In the genomic region with DNA sequence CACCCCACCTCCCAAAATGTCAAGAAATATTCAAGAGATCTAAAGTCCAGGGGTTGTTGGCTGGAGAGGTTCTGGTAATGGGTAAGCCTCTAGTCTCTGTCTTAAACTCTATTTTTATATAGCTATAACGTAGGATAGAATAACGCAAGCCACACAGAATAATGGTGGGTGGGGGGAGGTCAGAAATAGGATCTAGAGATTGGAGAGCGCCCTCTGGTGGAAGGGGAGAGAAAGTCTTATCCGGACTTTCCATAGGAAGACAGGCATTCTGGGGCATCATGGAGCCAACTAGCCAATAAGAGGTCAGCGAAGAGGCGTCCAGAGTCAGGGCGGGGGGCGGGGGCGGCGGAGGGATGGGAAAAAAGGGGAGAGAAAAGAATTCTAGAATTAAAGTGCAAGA, we compare ENCODE assay signal across 10 mouse cellular contexts.
DNase-seq lines count a peak whose midpoint lies in the region; ATAC-seq and TF ChIP-seq lines count a peak whose summit lies in the region.
"Had no signal": no experiment of that assay in that cellular context is flagged by ENCODE, and none has a peak within 500 bp of the region (broad histone marks: within the 10 kb centered on the region; RNA-seq: fewer than 3 reads in every experiment).

No protein-coding gene starts in this region.

- TF ChIP-seq CTCF in cortical plate, adult 2 months (IDR thresholded peaks at IDR 0.05; ENCODE audit: extremely low read depth, insufficient read depth, low read length) = peak; percentile 21; the same call in 1 of the 2 replicates

- H3K4me1 ChIP-seq in cortical plate, adult 2 months (ENCODE audit: control insufficient read depth, insufficient read depth, low read length) = peaks cover 5% of the 10 kb centered on the region
- H3K4me1 ChIP-seq: liver, embryonic 13.5 days had no signal

- DNase-seq in heart, postnatal 4 days = peak; percentile 11
- no peak for DNase-seq in heart, postnatal 25 days (ENCODE audit: low spot score)
- DNase-seq in thymus, postnatal 0 days (ENCODE audit: low spot score) = peak; percentile 35
- no peak for DNase-seq in thymus, postnatal 36 days
- no peak for DNase-seq in right cerebral cortex, adult 18-20 months
- DNase-seq in MN1 (ENCODE audit: low spot score) = no peak
- DNase-seq: liver, embryonic 13.5 days had no signal

- no peak for ATAC-seq in frontal cortex, adult (ENCODE audit: low TSS enrichment)

- H3K4me3 ChIP-seq in cortical plate, adult 2 months (ENCODE audit: insufficient read depth, low read length) = no peak overlapping the region
- H3K4me3 ChIP-seq: liver, embryonic 13.5 days; myocyte had no signal

- intact Hi-C loops in heart, postnatal 25 days (cut with DNase I) = loop anchor here (1.0 to 5.0 kb wide), 2 partner anchors 124 to 137 kb away; no protein-coding TSS in a partner anchor

- no peak for TF ChIP-seq POLR2A in cortical plate, adult 2 months (IDR thresholded peaks at IDR 0.05; ENCODE audit: extremely low read depth, insufficient read depth, low read length)

- no peak overlapping the region for H3K27ac ChIP-seq in cortical plate, adult 2 months (ENCODE audit: insufficient read depth, low read length)
- H3K27ac ChIP-seq: liver, embryonic 13.5 days had no signal

Comparison
In these comparisons a context has a peak if more than half of its experiments do, and no peak if none do; other contexts are left out.
1. DNase-seq: peak in heart, postnatal 4 days (single experiment) and thymus, postnatal 0 days (single experiment); none in heart, postnatal 25 days (single experiment), thymus, postnatal 36 days (0 of 2), right cerebral cortex, adult 18-20 months (single experiment) and MN1 (single experiment).